Mouse (Mus musculus) left cerebral cortex, adult 2 months (tissue): ENCODE measurements around the gene Pla2g4b. TPM values are rescaled to one million over a fixed set of nuclear protein-coding genes. Genes with fewer than 3 reads are reported as not detected.

Experiments
- DNase-seq, 2 experiments: peaks; one replicate each; pipeline ENCODE4 v3.0.0; 2021 to 2022; ENCODE audit warnings: low spot score in 2 of 2, mixed read lengths in 1 of 2; ENCODE audit errors: extremely low spot score in 1 of 2
- H3K27ac ChIP-seq: fragments of 200-600 bp; 2 replicates; pipeline ENCODE4 v1.8.1; 2022
- H3K4me3 ChIP-seq: fragments of 200-600 bp; 2 replicates; pipeline ENCODE4 v1.8.1; 2022
- CTCF ChIP-seq: fragments of 200-600 bp; IDR thresholded peaks from 2 replicates; pipeline ENCODE4 v1.8.1; 2022; ENCODE audit warnings: antibody characterized with exemption, mild to moderate bottlenecking, moderate library complexity
- intact Hi-C: fragments of 180-260 bp; cut with DNase I; formaldehyde crosslinking; loops from one replicate; pipeline ENCODE4 v1.15.1; 2025
- total RNA-seq, 2 experiments: library from RNA; stranded (reverse); gene quantifications; 2 replicates each; pipeline ENCODE4 v1.2.3; 2021

Gene Pla2g4b
- total RNA-seq, 2 experiments from 2014 or later: 3.9 to 4.1 TPM

GRCm38 (mm10) chr2:120051405-120051804 is 18.2 kb downstream of the Pla2g4b start:
- TF ChIP-seq CTCF: no peak
- no peak overlapping the region for H3K27ac ChIP-seq
- H3K4me3 ChIP-seq: no peak overlapping the region
- no peak for DNase-seq
- intact Hi-C loops: no loop called here

DNA sequence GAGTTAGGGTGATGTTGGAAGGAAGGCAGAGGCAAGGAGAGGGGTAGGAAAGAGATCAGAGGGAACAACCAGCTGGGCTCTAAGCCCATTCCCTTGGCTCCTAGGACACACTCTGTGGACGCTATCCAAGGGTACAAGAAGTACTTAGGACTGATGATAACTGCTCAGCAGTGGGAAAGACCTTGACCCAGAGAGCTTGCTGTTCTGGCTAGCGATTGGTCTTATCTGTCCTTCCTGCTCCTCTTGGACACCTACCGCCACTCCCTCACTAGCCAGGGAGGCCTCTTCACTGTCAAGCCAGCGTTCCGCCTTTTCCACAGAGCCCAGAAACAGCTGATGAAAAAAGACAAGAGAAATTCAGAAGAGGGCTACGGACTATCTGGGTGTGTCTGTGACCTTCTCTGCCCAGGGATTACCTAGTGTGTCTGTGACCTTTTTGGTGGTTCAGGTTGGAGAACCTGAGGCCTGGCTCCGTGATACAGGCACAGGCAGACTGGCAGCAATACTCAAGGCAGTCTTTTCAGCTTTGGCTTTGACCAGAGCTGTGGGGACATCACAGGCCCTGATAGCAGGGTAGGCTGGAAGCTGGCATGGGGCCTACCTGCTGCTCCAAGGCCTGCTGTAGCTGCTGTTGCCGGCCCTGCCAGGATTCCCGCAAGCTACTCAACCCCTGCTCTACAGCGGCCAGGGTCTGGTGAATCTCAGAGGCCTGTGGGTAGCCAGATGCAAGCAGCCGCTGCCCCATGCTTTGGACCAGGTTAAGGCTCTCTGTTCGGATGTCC is 21.7 kb downstream of the Pla2g4b start:
- no peak for DNase-seq
- no peak overlapping the region for H3K27ac ChIP-seq
- H3K4me3 ChIP-seq: no peak overlapping the region
- TF ChIP-seq CTCF: no peak
- intact Hi-C loops: no loop called here

GRCm38 (mm10) chr2:120055923-120056322 is 22.7 kb downstream of the Pla2g4b start:
- intact Hi-C loops: no loop called here
- Histone ChIP-seq H3K4me3 (no peak overlapping the region), H3K27ac (no peak overlapping the region)
- no peak for DNase-seq
- no peak for TF ChIP-seq CTCF

DNA sequence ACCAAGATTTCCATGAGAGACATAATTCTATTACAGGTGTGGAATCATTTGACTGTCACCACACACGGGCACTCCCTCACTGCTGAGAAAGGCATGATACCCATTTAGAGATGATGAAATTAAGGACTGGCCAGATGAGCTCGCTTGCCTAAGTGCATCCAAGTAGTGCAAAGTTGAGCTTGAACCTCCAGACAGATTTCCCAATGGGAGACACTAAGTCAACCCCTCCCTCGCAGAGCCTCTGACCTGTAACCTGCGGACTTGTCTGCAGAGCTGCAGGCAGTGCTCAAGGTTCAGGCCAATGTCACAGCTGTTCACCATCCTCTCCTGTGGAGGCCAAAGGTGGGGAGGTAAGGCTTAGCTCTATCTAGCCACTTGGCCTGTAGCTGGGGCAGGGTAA is 25.6 kb downstream of the Pla2g4b start:
- no peak for DNase-seq
- no peak for TF ChIP-seq CTCF
- no peak overlapping the region for H3K4me3 ChIP-seq
- no peak overlapping the region for H3K27ac ChIP-seq
- intact Hi-C loops: no loop called here

DNA sequence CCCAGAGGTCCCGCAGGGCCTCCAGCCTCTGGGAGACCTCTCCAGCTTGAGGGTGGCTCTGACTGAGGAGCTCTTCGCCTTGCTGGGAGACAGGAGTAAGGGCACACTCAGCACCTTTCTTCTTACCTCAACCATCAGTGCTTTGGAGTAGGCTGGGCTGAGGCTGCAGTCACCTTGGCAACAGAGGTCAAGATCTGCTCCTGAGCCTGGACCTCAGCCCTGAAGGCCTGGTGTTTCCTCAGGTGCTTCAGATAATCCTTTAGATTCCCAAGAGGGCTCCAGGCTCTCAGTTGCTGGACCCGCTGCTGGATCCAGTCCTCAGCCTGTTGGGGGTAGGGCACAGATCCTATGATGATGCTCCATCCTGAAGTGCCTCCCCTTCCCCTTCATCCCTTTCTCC is 26.2 kb downstream of the Pla2g4b start:
- Histone ChIP-seq H3K27ac (no peak overlapping the region), H3K4me3 (no peak overlapping the region)
- TF ChIP-seq CTCF: no peak
- intact Hi-C loops: no loop called here
- no peak for DNase-seq

DNA sequence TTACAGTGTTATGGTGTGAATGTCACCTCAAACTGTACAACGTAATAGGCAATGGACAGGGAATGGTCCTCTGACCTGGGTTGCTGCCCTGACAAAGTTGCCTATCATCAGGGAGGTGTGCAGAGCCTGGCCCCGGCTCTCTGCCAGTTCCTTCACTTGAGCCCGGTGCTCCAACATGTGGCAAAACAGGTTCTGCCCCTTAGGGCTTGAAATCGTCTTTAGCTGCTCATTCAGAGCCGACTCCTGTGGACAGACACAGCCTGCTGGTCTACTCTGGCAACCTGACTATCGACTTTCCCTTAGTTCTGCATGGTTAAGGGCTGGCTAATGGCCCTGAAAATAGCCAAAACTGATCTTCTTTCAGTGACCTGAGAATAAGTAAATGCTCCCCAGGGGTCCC is 27.0 kb downstream of the Pla2g4b start:
- intact Hi-C loops: no loop called here
- no peak for TF ChIP-seq CTCF
- DNase-seq: no peak

DNA sequence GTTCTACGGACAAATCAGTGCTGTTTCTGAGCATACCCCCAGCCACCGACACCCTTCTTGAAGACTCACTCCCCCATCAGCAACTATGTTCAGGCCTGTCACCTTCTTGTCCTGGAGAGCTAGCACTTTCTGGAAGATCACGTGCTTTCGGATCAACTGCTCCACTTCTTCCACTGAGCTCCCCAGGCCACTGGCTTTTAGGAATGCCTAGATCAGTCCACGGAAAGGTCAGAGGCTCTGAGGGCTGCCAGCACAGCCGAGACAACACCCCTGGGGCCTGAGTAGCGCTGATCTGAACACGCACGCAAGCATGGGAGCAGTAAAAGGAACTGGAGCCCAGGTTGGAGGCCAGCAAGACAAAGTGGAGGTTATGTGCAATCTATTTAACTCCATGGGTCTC is 27.4 kb downstream of the Pla2g4b start:
- DNase-seq: no peak
- intact Hi-C loops: no loop called here
- H3K4me3 ChIP-seq: no peak overlapping the region
- no peak overlapping the region for H3K27ac ChIP-seq
- no peak for TF ChIP-seq CTCF

More for the DNA sequence above, 27.0 kb downstream of the Pla2g4b start:
- no peak overlapping the region for H3K27ac ChIP-seq
- H3K4me3 ChIP-seq: no peak overlapping the region

DNA sequence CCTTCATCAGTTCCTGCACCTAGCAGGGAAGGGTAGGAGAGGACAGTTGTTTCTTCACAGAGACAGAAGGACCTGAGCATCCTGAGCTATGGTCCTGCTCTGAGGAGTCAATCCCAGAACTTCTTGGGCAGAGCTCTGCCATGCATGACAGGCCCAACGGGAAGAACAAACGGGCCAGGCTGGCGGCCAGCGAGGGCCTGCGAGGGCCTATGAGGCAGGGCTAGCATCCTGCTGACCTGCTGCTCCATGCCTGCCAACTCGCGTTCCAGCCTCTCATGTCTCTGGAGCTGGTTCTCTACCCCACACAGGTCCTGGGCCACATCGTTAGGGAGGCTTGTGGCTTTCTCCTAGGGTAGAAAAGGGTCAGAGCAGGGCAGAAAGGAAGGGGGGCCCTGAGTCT is 29.0 kb downstream of the Pla2g4b start:
- no peak for TF ChIP-seq CTCF
- no peak for DNase-seq
- Histone ChIP-seq H3K27ac (no peak overlapping the region), H3K4me3 (no peak overlapping the region)
- intact Hi-C loops: no loop called here

GRCm38 (mm10) chr2:120064639-120065038 is 31.4 kb downstream of the Pla2g4b start:
- Histone ChIP-seq H3K27ac (no peak overlapping the region), H3K4me3 (no peak overlapping the region)
- peak; percentile 30 for TF ChIP-seq CTCF
- no peak for DNase-seq
- intact Hi-C loops: no loop called here

GRCm38 (mm10) chr2:120065243-120065642 is 32.0 kb downstream of the Pla2g4b start:
- TF ChIP-seq CTCF: no peak
- Histone ChIP-seq H3K27ac (no peak overlapping the region; the same call in 1 of the 2 replicates), H3K4me3 (no peak overlapping the region)
- peak in 1 of 2 experiments; percentile 55 for DNase-seq
- intact Hi-C loops: no loop called here

- no peak for DNase-seq
- no peak for TF ChIP-seq CTCF
- intact Hi-C loops: no loop called here
- Histone ChIP-seq H3K27ac (no peak overlapping the region), H3K4me3 (no peak overlapping the region)
Measured at GRCm38 (mm10) chr2:120066224-120066623, 33.0 kb downstream of the Pla2g4b start.

DNA sequence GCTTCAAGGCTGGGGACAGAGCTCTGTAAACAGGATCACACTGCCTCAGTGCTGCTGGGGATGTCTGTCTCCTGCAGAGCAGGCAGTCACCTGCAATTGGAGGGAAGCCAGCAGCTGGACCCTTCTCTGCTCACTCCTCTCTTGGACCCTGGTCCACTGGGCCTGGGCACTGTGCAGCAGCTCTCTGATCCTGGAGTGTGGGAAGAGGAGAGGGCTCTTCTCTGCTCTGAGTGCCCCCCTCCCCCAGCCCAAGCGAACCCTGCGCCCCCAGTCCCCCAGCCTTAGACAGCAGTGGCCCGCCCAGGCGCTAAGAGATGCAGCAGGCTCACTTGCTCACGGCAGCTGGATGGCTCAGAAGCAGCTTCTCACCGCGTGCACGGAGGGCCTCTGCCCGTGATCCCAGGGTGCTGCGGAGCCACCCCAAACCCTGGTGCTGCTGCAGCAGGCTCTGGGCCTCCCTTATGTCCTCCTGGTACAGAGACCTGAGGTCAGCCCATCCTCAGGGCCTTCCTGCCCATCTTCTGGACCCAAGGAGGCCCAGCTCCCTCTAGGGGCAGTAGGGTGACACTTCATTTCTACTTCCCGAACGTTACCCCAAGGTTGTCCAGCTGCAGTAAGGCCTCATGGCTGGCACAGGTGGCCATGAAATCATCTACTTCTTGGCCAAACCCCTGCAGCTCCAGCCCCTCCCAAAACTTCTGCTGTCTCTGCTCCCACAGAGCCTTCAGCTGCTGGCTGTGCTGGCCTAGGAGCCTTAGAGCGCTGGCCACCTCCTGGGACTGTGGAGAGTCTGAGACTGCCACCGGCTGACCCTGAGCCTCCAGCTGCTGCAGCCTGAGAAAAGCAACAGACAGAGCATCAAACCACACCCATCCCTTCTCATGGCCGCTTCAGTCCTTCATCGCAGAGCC is 35.6 kb downstream of the Pla2g4b start:
- TF ChIP-seq CTCF: peak; percentile 68
- H3K4me3 ChIP-seq: no peak overlapping the region
- DNase-seq: no peak
- H3K27ac ChIP-seq: peak overlapping the region; percentile 17
- intact Hi-C loops: no loop called here
